Mouse (Mus musculus): ENCODE results near the gene Tex12.

GRCm38 (mm10) chr9:50515462-50515861 is 45.7 kb downstream of the Tex12 start:
- no peak for TF ChIP-seq CTCF (IDR thresholded peaks at IDR 0.05; ENCODE audit: borderline replicate concordance, extremely low read depth, insufficient read depth, insufficient read length)
- no peak for TF ChIP-seq POLR2A (IDR thresholded peaks at IDR 0.05; ENCODE audit: borderline replicate concordance, extremely low read depth, insufficient read depth, insufficient read length, poor library complexity, severe bottlenecking)

All from brain, embryonic 14.5 days (tissue).